Mouse (Mus musculus) hindlimb bud, embryonic 11.5 days (tissue): ENCODE data around the gene Gm28372.
"Not testable (repeated sequence)": the region's sequence is repeated elsewhere in the genome, so short reads cannot be mapped to it uniquely, and the experiment has no call there.

Experiments
- DNase-seq: peaks from one replicate; pipeline ENCODE4 v3.0.0-alpha.2; 2012; ENCODE audit warnings: low read depth, low spot score; ENCODE audit errors: extremely low spot score

Gm28372 gene

DNA sequence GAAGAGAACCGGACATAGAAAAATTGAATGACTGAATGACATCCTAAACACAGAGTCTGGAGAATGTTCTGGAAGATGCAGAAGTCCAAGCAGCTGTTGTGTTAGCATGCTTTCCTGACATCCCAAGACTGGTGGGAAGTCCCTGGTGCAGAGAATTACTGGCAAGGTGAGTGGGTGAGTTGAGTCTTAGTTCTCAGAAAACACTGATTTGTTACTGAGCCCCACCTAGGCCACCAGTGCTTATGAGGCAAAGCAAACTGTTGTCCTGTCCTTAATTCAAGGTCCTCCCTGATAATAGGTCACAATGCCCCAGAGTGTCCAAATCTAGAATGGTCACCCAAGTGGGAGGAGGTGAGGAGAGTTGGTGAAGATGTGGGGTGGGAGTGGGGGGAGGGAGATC lies at the start of gene Gm28372, which contains the start of gene 1700020A23Rik:
TSS of gene Gm28372 (plus strand) at position 301 of the 400 bp plus-strand sequence.
TSS of gene 1700020A23Rik (plus strand) at position 321 of the 400 bp plus-strand sequence.
- DNase-seq, result no peak

GRCm38 (mm10) chr2:130357551-130357950 lies 47.5 kb upstream of the Gm28372 start:
- no peak for DNase-seq

DNA sequence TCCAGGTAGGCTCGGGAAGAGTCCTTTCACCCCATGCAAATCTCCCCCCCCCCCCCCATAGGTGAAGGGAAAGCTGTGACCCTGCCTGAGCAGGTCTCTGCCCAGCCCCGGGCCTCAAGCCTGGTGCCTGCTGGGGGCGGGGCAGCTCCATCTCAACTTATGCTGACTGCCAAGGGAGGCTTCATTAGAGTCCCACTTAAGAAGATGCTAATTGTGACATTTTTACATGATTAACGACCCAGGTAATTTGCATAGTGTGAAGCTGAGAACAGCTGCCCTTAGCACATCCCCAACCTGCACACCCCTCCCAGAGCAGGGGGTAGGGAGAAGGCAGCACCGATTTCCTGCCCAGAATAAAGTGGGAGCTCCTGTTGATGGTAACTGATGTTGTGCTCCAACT lies 46.2 kb upstream of the Gm28372 start:
- DNase-seq, result no peak

DNA sequence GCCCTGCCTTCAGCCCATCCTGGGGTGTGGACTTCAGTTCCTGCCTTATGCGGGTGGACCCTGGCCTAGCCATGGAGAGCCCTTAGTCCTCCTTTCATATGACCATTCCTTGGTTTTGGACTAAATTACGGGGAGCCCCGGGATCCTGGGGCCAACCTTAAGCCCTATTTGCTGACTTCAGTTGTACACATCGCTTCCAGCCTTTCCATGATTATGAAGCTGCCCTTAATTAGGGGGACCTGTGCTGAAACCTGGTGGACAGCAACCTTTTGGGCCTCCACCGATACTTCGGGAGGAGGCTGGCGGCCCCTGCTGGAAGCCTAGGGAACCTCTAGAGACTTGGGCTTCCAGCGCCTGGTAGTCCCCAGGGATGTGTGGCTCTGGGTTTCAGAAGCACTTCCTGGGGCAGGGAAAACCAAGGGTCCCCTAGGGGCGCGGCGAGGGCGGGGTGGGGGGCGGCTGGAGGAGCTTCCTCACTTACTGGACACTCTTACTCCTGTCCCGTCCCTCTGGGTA lies 42.5 kb upstream of the Gm28372 start:
- peak; percentile 18 for DNase-seq

DNA sequence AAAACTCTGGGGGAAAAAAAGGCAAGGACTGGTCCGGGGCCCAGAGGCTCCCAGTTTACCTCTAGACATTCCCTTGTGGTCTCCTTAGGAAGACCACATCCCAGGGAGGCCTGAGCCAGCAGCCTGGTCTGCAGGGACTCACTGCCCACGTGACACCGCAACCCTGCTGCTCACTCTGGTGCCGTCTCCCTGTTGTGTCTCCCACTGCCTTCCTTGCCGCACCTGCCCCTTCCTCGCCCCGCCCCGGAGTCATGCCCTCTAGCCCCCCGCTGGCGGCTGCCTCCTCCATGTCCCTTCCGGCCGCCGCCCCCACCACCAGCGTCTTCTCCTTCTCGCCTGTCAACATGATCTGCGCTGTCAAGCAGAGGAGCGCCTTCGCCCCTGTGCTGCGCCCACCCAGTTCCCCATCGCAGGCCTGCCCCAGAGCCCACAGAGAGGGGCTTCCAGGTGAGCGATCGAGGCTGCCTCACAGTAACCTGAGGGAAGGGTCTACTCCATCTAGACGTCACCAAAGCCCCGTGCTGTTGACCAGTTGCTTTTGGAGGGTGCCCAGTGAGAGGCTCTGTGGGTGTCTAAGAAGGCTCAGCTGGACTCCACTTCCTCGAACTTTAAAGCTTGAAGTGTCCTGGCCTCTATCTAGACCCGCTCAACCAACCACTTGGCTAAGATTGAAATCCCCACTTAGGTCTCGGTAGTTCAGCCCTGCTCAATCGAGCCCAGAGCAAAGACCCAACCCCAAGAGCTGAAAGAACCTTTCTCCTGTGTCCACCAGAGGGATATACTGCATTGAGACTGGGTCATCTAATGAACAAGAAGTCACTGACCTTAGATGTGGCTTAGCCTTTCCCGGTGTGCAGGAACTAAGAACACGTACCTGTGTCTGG lies 39.6 kb upstream of the Gm28372 start:
- DNase-seq, result no peak

DNA sequence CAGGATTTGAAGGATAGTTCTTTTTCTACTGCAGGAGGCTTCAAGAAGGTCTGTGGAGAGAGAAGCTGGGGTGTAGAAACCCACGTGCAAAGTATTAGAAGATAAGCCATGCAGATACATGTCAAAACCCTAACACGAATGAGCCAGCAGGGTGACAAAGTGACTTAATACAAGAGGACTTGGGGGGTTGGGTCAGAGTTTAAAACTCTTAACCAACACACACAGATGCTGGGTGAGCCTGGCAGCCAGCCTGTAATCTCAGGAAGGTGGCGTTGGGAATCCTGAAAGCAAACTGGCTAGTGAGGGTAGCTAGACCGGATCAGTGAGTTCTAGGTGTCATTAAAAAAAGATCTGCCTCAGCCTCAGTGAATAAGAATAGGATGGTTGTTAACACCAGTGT lies 37.7 kb upstream of the Gm28372 start:
- no peak for DNase-seq

- not testable (repeated sequence) for DNase-seq
Observed at GRCm38 (mm10) chr2:130373026-130373425, 32.0 kb upstream of the Gm28372 start.

DNA sequence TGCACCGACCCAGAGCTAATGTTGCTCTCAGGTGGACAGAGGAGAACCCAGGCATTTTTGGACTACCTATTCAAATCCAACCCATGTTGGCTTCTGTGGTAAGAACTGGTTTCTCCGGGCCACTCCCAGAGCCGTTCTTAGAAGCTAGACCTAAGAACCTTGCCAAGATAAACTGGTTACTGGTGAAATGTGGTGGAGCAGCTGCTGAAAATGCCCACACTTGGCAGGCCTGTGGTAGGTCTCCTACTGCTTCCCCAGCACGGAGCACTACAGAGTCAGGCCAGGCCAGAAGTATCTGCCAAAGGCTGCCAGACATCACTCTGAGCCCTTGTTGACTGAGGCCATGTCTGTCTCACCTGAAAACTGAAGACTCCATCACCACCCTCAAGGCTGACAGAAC lies 30.1 kb upstream of the Gm28372 start:
- no peak for DNase-seq

DNA sequence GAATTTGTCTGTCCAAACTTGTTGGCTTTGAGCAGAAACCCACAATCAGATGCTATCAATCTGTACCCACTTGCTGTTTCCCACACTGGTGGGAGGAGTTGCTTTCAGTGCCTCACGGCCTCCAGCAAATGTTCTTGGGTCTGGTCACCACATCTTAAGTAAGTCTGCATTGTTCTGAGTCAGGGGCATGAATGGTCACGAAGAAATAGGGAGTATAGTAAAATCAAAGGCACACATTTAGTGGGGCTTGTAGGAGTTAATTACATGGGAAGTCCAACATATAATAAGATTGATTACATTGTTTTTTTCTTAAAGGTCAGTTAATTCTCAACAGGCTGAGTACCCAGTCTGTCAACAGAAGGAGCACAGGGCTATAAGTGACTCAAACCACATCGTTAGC lies 21.8 kb upstream of the Gm28372 start:
- DNase-seq, result no peak

- no peak for DNase-seq
Observed at GRCm38 (mm10) chr2:130383895-130384294, 21.1 kb upstream of the Gm28372 start.

GRCm38 (mm10) chr2:130386212-130386611 lies 18.8 kb upstream of the Gm28372 start:
- DNase-seq, result no peak

- DNase-seq, result no peak
Observed at GRCm38 (mm10) chr2:130388796-130389195, 16.2 kb upstream of the Gm28372 start.

DNA sequence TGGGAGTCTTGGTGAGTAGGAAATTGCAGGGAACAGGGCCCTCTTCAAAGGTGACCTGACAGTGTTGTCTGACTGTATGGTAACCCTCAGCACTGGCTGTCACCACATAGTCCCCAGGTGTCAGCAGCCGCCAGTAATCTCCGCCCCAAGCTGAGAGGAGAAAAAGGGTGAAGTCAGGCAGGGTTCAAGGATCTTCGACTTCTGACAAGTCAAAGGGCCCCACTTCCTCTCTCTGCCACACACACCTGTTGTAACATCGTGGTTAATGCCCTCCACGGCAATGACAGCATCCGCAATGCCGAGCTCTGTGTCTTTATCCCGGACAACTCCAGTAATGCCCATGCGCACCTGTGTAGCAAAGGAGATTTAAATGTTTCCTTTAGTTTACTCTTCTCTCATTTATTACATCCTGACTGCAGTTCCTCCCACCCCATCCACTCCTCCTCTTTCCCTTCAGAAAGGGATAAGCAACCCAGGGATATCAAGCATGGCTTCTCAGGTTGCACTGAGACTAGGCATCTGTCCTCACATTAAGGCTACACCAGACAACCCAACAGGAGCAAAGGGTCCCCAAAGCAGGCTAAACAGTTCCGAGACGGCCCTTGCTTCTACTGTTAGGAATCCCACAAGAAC lies 13.9 kb upstream of the Gm28372 start:
- DNase-seq, result no peak

GRCm38 (mm10) chr2:130392836-130393235 lies 12.2 kb upstream of the Gm28372 start:
- no peak for DNase-seq

GRCm38 (mm10) chr2:130395696-130396095 lies 9.3 kb upstream of the Gm28372 start:
- DNase-seq, result no peak

- no peak for DNase-seq
Observed at GRCm38 (mm10) chr2:130397186-130397985, 7.7 kb upstream of the Gm28372 start, which contains the start of gene Cpxm1. Gene Cpxm1, minus strand, starts transcription at chr2:130397574.

- no peak for DNase-seq
Observed at GRCm38 (mm10) chr2:130398091-130398490, 6.9 kb upstream of the Gm28372 start.

GRCm38 (mm10) chr2:130400046-130400445 lies 5.0 kb upstream of the Gm28372 start:
- DNase-seq, result no peak

GRCm38 (mm10) chr2:130401891-130402290 lies 3.1 kb upstream of the Gm28372 start:
- DNase-seq, result no peak

GRCm38 (mm10) chr2:130406178-130406577 lies 1.1 kb downstream of the Gm28372 start, which contains the start of gene Tmem239:
Gene Tmem239, plus strand, starts transcription at chr2:130406478.
- no peak for DNase-seq

DNA sequence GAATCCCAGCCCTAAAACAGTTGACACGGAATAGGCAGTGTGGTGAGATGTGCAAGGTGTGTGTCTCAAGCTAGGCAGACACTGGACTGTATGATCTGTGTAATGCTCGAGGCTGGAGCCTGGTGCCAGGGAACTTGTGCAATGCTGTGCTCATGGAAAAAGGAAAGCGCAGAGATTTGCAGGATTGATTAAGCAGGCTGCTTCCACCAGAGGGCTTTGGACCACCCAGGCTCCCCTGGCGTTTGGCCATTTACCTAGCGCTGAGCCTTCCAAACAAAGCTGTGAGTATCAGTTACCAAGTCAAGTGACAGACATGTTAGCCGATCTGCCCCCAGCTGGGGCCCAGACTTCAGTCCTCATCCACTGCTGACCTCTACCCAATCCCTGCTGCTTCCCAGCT lies 3.2 kb downstream of the Gm28372 start:
- DNase-seq, result no peak
